Mouse (Mus musculus): ENCODE data around the gene Gm28042.

GRCm38 (mm10) chr2:120001956-120002355 lies 25.3 kb upstream of the Gm28042 start:
- no peak for TF ChIP-seq ZC3H11A (IDR thresholded peaks at IDR 0.05; ENCODE audit: borderline replicate concordance, low read depth, low read length)
- TF ChIP-seq CHD2 (IDR thresholded peaks at IDR 0.05; ENCODE audit: low read depth, low read length) = no peak
- no peak for TF ChIP-seq ZNF384 (IDR thresholded peaks at IDR 0.05; ENCODE audit: low read depth, low read length)
- TF ChIP-seq HCFC1 (IDR thresholded peaks at IDR 0.05; ENCODE audit: borderline replicate concordance, insufficient read depth, low read length) = no peak
- no peak for TF ChIP-seq MAFK (IDR thresholded peaks at IDR 0.05; ENCODE audit: insufficient read depth, low read depth, low read length)

All from ES-E14 (cell line).